Mouse (Mus musculus): ENCODE results near the gene Sqstm1. TPM values are rescaled to one million over a fixed set of nuclear protein-coding genes. Genes with fewer than 3 reads are reported as not detected.
"Not testable (repeated sequence)": the region's sequence is repeated elsewhere in the genome, so short reads cannot be mapped to it uniquely, and the experiment has no call there.

Sqstm1 gene
- polyA plus RNA-seq, 1 experiment from 2014 or later, result 152 TPM

GRCm38 (mm10) chr11:50182702-50183101, 27.9 kb downstream of the Sqstm1 start:
- WGBS (ENCODE audit: insufficient replicate concordance), result 66% methylated on average over 4 of the region's 4 CpGs
- Histone ChIP-seq H3K27ac (no peak overlapping the region), H3K4me1 (peaks cover 34% of the 10 kb centered on the region), H3K36me3 (peaks cover 20% of the 10 kb centered on the region; the same call in 1 of the 2 replicates), H3K4me2 (no peak overlapping the region), H3K4me3 (no peak overlapping the region), H3K27me3 (replicated peaks) (no peaks in the 10 kb centered on the region), H3K9ac (no peak overlapping the region), H3K9me3 (replicated peaks) (no peaks in the 10 kb centered on the region)
- ATAC-seq, result no peak

- H3K4me2 ChIP-seq, result no peak overlapping the region
These were observed 30.0 kb downstream of the Sqstm1 start for GRCm38 (mm10) chr11:50180478-50181231.

GRCm38 (mm10) chr11:50178532-50179488, 31.8 kb downstream of the Sqstm1 start:
- peaks cover 45% of the 10 kb centered on the region for H3K4me1 ChIP-seq
- no peaks in the 10 kb centered on the region for H3K27me3 ChIP-seq (replicated peaks)
- no peak overlapping the region for H3K4me3 ChIP-seq
- H3K4me2 ChIP-seq, result no peak overlapping the region
- 0 out of 2 replicates have a peak overlapping the region, but pooled peaks have one; percentile 10 for H3K9ac ChIP-seq
- H3K27ac ChIP-seq, result no peak overlapping the region
- no peak for ATAC-seq
- H3K9me3 ChIP-seq (replicated peaks), result no peaks in the 10 kb centered on the region
- 64% methylated on average over 5 of the region's 5 CpGs for WGBS (ENCODE audit: insufficient replicate concordance)
- peaks cover 27% of the 10 kb centered on the region; the same call in 1 of the 2 replicates for H3K36me3 ChIP-seq

More at GRCm38 (mm10) chr11:50180478-50181231, 30.0 kb downstream of the Sqstm1 start:
- H3K27me3 ChIP-seq (replicated peaks), result no peaks in the 10 kb centered on the region
- WGBS (ENCODE audit: insufficient replicate concordance), result 65% methylated on average over 6 of the region's 6 CpGs
- H3K4me1 ChIP-seq, result peaks cover 46% of the 10 kb centered on the region
- no peak overlapping the region for H3K4me3 ChIP-seq
- H3K9me3 ChIP-seq (replicated peaks), result no peaks in the 10 kb centered on the region
- no peak overlapping the region for H3K9ac ChIP-seq
- no peak for ATAC-seq
- peaks cover 29% of the 10 kb centered on the region; the same call in 1 of the 2 replicates for H3K36me3 ChIP-seq
- H3K27ac ChIP-seq, result no peak overlapping the region

- Histone ChIP-seq H3K4me1 (peaks cover 33% of the 10 kb centered on the region), H3K4me2 (no peak overlapping the region), H3K4me3 (no peak overlapping the region), H3K27ac (no peak overlapping the region), H3K36me3 (peaks cover 20% of the 10 kb centered on the region; the same call in 1 of the 2 replicates), H3K9ac (no peak overlapping the region), H3K9me3 (replicated peaks) (no peaks in the 10 kb centered on the region), H3K27me3 (replicated peaks) (no peaks in the 10 kb centered on the region)
- 85% methylated on average over 6 of the region's 6 CpGs for WGBS (ENCODE audit: insufficient replicate concordance)
- ATAC-seq, result no peak
These were observed 33.5 kb downstream of the Sqstm1 start for GRCm38 (mm10) chr11:50177111-50177510.

- WGBS (ENCODE audit: insufficient replicate concordance), result 75% methylated on average over 3 of the region's 3 CpGs
- Histone ChIP-seq H3K4me1 (peaks cover 33% of the 10 kb centered on the region), H3K4me2 (peak overlapping the region; percentile 82; the same call in 1 of the 2 replicates), H3K9me3 (replicated peaks) (no peaks in the 10 kb centered on the region), H3K4me3 (no peak overlapping the region), H3K27me3 (replicated peaks) (no peaks in the 10 kb centered on the region), H3K9ac (no peak overlapping the region), H3K36me3 (peaks cover 26% of the 10 kb centered on the region), H3K27ac (no peak overlapping the region)
- ATAC-seq, result no peak
These were observed 34.3 kb downstream of the Sqstm1 start for GRCm38 (mm10) chr11:50176351-50176750.

- under 1% methylated on average over 27 of the region's 27 CpGs for WGBS (ENCODE audit: insufficient replicate concordance)
- ATAC-seq, result peak; percentile 99
These were observed 35.9 kb downstream of the Sqstm1 start for GRCm38 (mm10) chr11:50174730-50175187.

GRCm38 (mm10) chr11:50174111-50174729, 36.4 kb downstream of the Sqstm1 start, which contains the start of gene Mrnip:
TSS of gene Mrnip (plus strand) at chr11:50174444.
- H3K36me3 ChIP-seq, result peaks cover 48% of the 10 kb centered on the region
- ATAC-seq; H3K9me3 ChIP-seq (replicated peaks); H3K27me3 ChIP-seq (replicated peaks): not testable (repeated sequence)
- H3K27ac ChIP-seq, result peak within 1 kb of the TSS; percentile 86
- peak within 1 kb of the TSS; percentile 79 for H3K9ac ChIP-seq
- peak within 1 kb of the TSS; percentile 72 for H3K4me3 ChIP-seq
- peak within 1 kb of the TSS; percentile 82 for H3K4me2 ChIP-seq
- 5% methylated on average over 19 of the region's 19 CpGs for WGBS (ENCODE audit: insufficient replicate concordance)
- H3K4me1 ChIP-seq, result peaks cover 33% of the 10 kb centered on the region

More at GRCm38 (mm10) chr11:50174730-50175187, 35.9 kb downstream of the Sqstm1 start:
- Histone ChIP-seq H3K9me3 (replicated peaks) (no peaks in the 10 kb centered on the region), H3K9ac (peak overlapping the region; percentile 79), H3K4me2 (peak overlapping the region; percentile 82), H3K27me3 (replicated peaks) (no peaks in the 10 kb centered on the region), H3K4me1 (peaks cover 33% of the 10 kb centered on the region), H3K27ac (peak overlapping the region; percentile 86), H3K4me3 (peak overlapping the region; percentile 72), H3K36me3 (peaks cover 42% of the 10 kb centered on the region)

- H3K9ac ChIP-seq, result no peak overlapping the region
- no peak for ATAC-seq
- H3K36me3 ChIP-seq, result peaks cover 66% of the 10 kb centered on the region
- H3K4me1 ChIP-seq, result peaks cover 7% of the 10 kb centered on the region; the same call in 1 of the 2 replicates
- no peak overlapping the region for H3K27ac ChIP-seq
- no peak overlapping the region for H3K4me2 ChIP-seq
- H3K9me3 ChIP-seq (replicated peaks), result no peaks in the 10 kb centered on the region
- 77% methylated on average over 5 of the region's 5 CpGs for WGBS (ENCODE audit: insufficient replicate concordance)
- no peak overlapping the region for H3K4me3 ChIP-seq
- no peaks in the 10 kb centered on the region for H3K27me3 ChIP-seq (replicated peaks)
These were observed 42.3 kb downstream of the Sqstm1 start for GRCm38 (mm10) chr11:50168352-50168751.

- H3K9ac ChIP-seq, result no peak overlapping the region
- no peak overlapping the region for H3K4me3 ChIP-seq
- no peak overlapping the region for H3K27ac ChIP-seq
- H3K4me2 ChIP-seq, result no peak overlapping the region
- H3K36me3 ChIP-seq, result peaks cover 67% of the 10 kb centered on the region
- H3K27me3 ChIP-seq (replicated peaks), result no peaks in the 10 kb centered on the region
- no peak for ATAC-seq
- H3K4me1 ChIP-seq, result peaks cover 26% of the 10 kb centered on the region
- WGBS (ENCODE audit: insufficient replicate concordance), result 75% methylated on average over 3 of the region's 3 CpGs
- H3K9me3 ChIP-seq (replicated peaks), result no peaks in the 10 kb centered on the region
These were observed 48.1 kb downstream of the Sqstm1 start for GRCm38 (mm10) chr11:50162338-50163050.

GRCm38 (mm10) chr11:50161578-50162304, 48.9 kb downstream of the Sqstm1 start:
- no peak overlapping the region for H3K9ac ChIP-seq
- H3K36me3 ChIP-seq, result peaks cover 75% of the 10 kb centered on the region
- peaks cover 26% of the 10 kb centered on the region for H3K4me1 ChIP-seq
- WGBS (ENCODE audit: insufficient replicate concordance), result 44% methylated on average over 10 of the region's 10 CpGs
- H3K9me3 ChIP-seq (replicated peaks), result no peaks in the 10 kb centered on the region
- no peaks in the 10 kb centered on the region for H3K27me3 ChIP-seq (replicated peaks)
- peak; percentile 61 for ATAC-seq
- H3K27ac ChIP-seq, result 0 out of 2 replicates have a peak overlapping the region, but pooled peaks have one; percentile 51
- no peak overlapping the region for H3K4me3 ChIP-seq
- H3K4me2 ChIP-seq, result no peak overlapping the region

Measured in liver, embryonic 12.5 days (tissue).